Mouse (Mus musculus) brain, adult 10 weeks (tissue): Measurements from ENCODE around the gene Hist1h2bh. TPM values are rescaled to one million over a fixed set of nuclear protein-coding genes. Genes with fewer than 3 reads are reported as not detected.

Source experiments
- polyA plus RNA-seq: library from polyadenylated mRNA; stranded (reverse); fragments of 350-450 nt; fragmentation: Illumina TruSeq; extraction: RNeasy Lipid Tissue Mini Kit (QIAGEN cat#74804); gene quantifications from one replicate; pipeline ENCODE4 v1.2.3, GENCODE M21; 2015; ENCODE audit warnings: low read depth, low replicate concordance

Hist1h2bh gene
- polyA plus RNA-seq, 1 experiment from 2014 or later: 0.37 TPM

Other genes starting within 250 kb of the Hist1h2bh start
- gene Zfp322a, start 174.2 kb downstream of the Hist1h2bh start, polyA plus RNA-seq: 30.7 TPM
- 6.8 TPM for gene Abt1, start 119.5 kb downstream of the Hist1h2bh start, polyA plus RNA-seq
- not detected for gene Btn1a1, start 77.5 kb downstream of the Hist1h2bh start, polyA plus RNA-seq
- 1.8 TPM for gene Btn2a2, start 54.5 kb downstream of the Hist1h2bh start, polyA plus RNA-seq
- gene Hist1h4h, start 12.3 kb downstream of the Hist1h2bh start, polyA plus RNA-seq: 5.4 TPM
- not detected for gene Hist1h2af, start 9.5 kb downstream of the Hist1h2bh start, polyA plus RNA-seq
- gene Hist1h3g, start 8.0 kb downstream of the Hist1h2bh start, polyA plus RNA-seq: not detected
- gene Hist1h3f, start 660 bp upstream of the Hist1h2bh start, polyA plus RNA-seq: not detected
- not detected for gene Hist1h4f, start 8.3 kb upstream of the Hist1h2bh start, polyA plus RNA-seq
- 0.06 TPM for gene Hist1h1d, start 9.9 kb upstream of the Hist1h2bh start, polyA plus RNA-seq
- gene Hist1h3e, start 19.0 kb upstream of the Hist1h2bh start, polyA plus RNA-seq: not detected
- not detected for gene Hist1h2ae, start 27.8 kb upstream of the Hist1h2bh start, polyA plus RNA-seq
- 3.5 TPM for gene Hist1h2bg, start 28.0 kb upstream of the Hist1h2bh start, polyA plus RNA-seq
- not detected for gene Hist1h2bf, start 30.8 kb upstream of the Hist1h2bh start, polyA plus RNA-seq
- not detected for gene Hist1h2ad, start 31.0 kb upstream of the Hist1h2bh start, polyA plus RNA-seq
- 0.76 TPM for gene Hist1h3d, start 32.4 kb upstream of the Hist1h2bh start, polyA plus RNA-seq
- gene Hist1h4d, start 38.2 kb upstream of the Hist1h2bh start, polyA plus RNA-seq: not detected
- 6.4 TPM for gene Hist1h2be, start 77.7 kb upstream of the Hist1h2bh start, polyA plus RNA-seq
- gene Hist1h1e, start 79.2 kb upstream of the Hist1h2bh start, polyA plus RNA-seq: 3.1 TPM
- gene Hist1h2ac, start 140.6 kb upstream of the Hist1h2bh start, polyA plus RNA-seq: 2.0 TPM
- 79.4 TPM for gene Hist1h2bc, start 140.8 kb upstream of the Hist1h2bh start, polyA plus RNA-seq
- not detected for gene Hist1h1t, start 152.4 kb upstream of the Hist1h2bh start, polyA plus RNA-seq
- 1.3 TPM for gene Hist1h4c, start 155.1 kb upstream of the Hist1h2bh start, polyA plus RNA-seq
- gene Hfe, start 167.5 kb upstream of the Hist1h2bh start, polyA plus RNA-seq: 4.4 TPM
- 35.3 TPM for gene Hist1h1c, start 195.4 kb upstream of the Hist1h2bh start, polyA plus RNA-seq
- not detected for gene Hist1h3c, start 202.2 kb upstream of the Hist1h2bh start, polyA plus RNA-seq
- not detected for gene Hist1h2bb, start 203.3 kb upstream of the Hist1h2bh start, polyA plus RNA-seq
- gene Hist1h2ab, start 207.7 kb upstream of the Hist1h2bh start, polyA plus RNA-seq: not detected
- not detected for gene Hist1h3b, start 208.9 kb upstream of the Hist1h2bh start, polyA plus RNA-seq
- not detected for gene Hist1h4b, start 213.6 kb upstream of the Hist1h2bh start, polyA plus RNA-seq
- gene Hist1h4a, start 217.8 kb upstream of the Hist1h2bh start, polyA plus RNA-seq: not detected
- gene Hist1h3a, start 219.0 kb upstream of the Hist1h2bh start, polyA plus RNA-seq: not detected
- gene Hist1h1a, start 220.3 kb upstream of the Hist1h2bh start, polyA plus RNA-seq: not detected
- not detected for gene Trim38, start 226.5 kb upstream of the Hist1h2bh start, polyA plus RNA-seq